Mouse (Mus musculus) MEL (cell line): ENCODE data around the gene Crocc. TPM values are rescaled to one million over a fixed set of nuclear protein-coding genes. Genes with fewer than 3 reads are reported as not detected.

Experiments
- DNase-seq: peaks from one replicate; pipeline ENCODE4 v3.0.0; 2011; ENCODE audit warnings: low read depth, low spot score
- H3K27ac ChIP-seq: 2 replicates; pipeline ENCODE4 v1.5.1; 2012; ENCODE audit warnings: low read depth, mild to moderate bottlenecking, control low read depth, low read length, moderate library complexity; ENCODE audit not compliant: control insufficient read depth
- H3K27me3 ChIP-seq, 2 experiments: fragments of 150-350 bp in 1 of 2; sonication (generic) in 1 of 2; 2 replicates each; pipeline ENCODE4 v1.6.1; 2012; ENCODE audit warnings: low read length in 2 of 2, mild to moderate bottlenecking in 2 of 2, improper control_type of control experiment in 1 of 2, moderate library complexity in 1 of 2; ENCODE audit not compliant: insufficient read depth in 2 of 2, control insufficient read depth in 1 of 2
- H3K36me3 ChIP-seq, 2 experiments: 2 replicates each; pipeline ENCODE4 v1.6.1; 2012 to 2014; ENCODE audit warnings: low read length in 2 of 2, improper control_type of control experiment in 1 of 2, inconsistent platforms in 1 of 2, mild to moderate bottlenecking in 1 of 2; ENCODE audit not compliant: insufficient read depth in 2 of 2, control insufficient read depth in 1 of 2
- H3K4me1 ChIP-seq, 2 experiments: fragments of 150-350 bp in 1 of 2; sonication (generic) in 1 of 2; 2 replicates each; pipeline ENCODE4 v1.6.1; 2012; ENCODE audit warnings: low read length in 2 of 2, improper control_type of control experiment in 1 of 2, mild to moderate bottlenecking in 1 of 2; ENCODE audit not compliant: insufficient read depth in 2 of 2, control insufficient read depth in 1 of 2
- H3K4me3 ChIP-seq, 2 experiments: fragments of 150-350 bp in 1 of 2; sonication (generic) in 1 of 2; 2 replicates each; pipeline ENCODE4 v1.5.1; 2012; ENCODE audit warnings: low read depth in 2 of 2, low read length in 2 of 2, mild to moderate bottlenecking in 2 of 2, moderate library complexity in 2 of 2, control low read depth in 1 of 2, improper control_type of control experiment in 1 of 2; ENCODE audit not compliant: control insufficient read depth in 1 of 2, insufficient read depth in 1 of 2
- H3K79me2 ChIP-seq: 2 replicates; pipeline ENCODE4 v1.6.1; 2012; ENCODE audit warnings: mild to moderate bottlenecking, low read length, moderate library complexity; ENCODE audit not compliant: control insufficient read depth, poor library complexity, insufficient read depth
- H3K9ac ChIP-seq: 2 replicates; pipeline ENCODE4 v1.6.1; 2012; ENCODE audit warnings: low read depth, mild to moderate bottlenecking, control low read depth, low read length, moderate library complexity; ENCODE audit not compliant: control insufficient read depth, poor library complexity, severe bottlenecking
- H3K9me3 ChIP-seq: fragments of 150-350 bp; sonication (generic); replicated peaks from 2 replicates; pipeline ENCODE4 v1.6.1; 2012; ENCODE audit warnings: mild to moderate bottlenecking, low read length, improper control_type of control experiment, moderate library complexity; ENCODE audit not compliant: insufficient read depth
- BHLHE40 ChIP-seq: IDR thresholded peaks from 2 replicates; pipeline ENCODE4 v1.6.1; 2012; ENCODE audit warnings: low read depth, mild to moderate bottlenecking, inconsistent platforms, low read length, improper control_type of control experiment, borderline replicate concordance
- CHD1 ChIP-seq: IDR thresholded peaks from 2 replicates; pipeline ENCODE4 v1.6.1; 2012; ENCODE audit warnings: low read depth, mild to moderate bottlenecking, inconsistent platforms, low read length, improper control_type of control experiment
- CHD2 ChIP-seq: IDR thresholded peaks from 2 replicates; pipeline ENCODE4 v1.6.1; 2011; ENCODE audit warnings: low read length, improper control_type of control experiment
- CTCF ChIP-seq, 3 experiments: IDR thresholded peaks in 2 of 3; conservative IDR thresholded peaks in 1 of 3; 2 replicates each; pipeline ENCODE4 v1.5.1; 2011 to 2012; ENCODE audit warnings: low read length in 3 of 3, low read depth in 2 of 3, mild to moderate bottlenecking in 2 of 3, improper control_type of control experiment in 1 of 3, inconsistent platforms in 1 of 3, mixed read lengths in 1 of 3, moderate library complexity in 1 of 3; ENCODE audit not compliant: control insufficient read depth in 1 of 3, insufficient read depth in 1 of 3, poor library complexity in 1 of 3, severe bottlenecking in 1 of 3
- E2F4 ChIP-seq: IDR thresholded peaks from 2 replicates; pipeline ENCODE4 v1.6.1; 2011; ENCODE audit warnings: low read depth, low read length, improper control_type of control experiment, borderline replicate concordance
- ELF1 ChIP-seq: IDR thresholded peaks from 2 replicates; pipeline ENCODE4 v1.6.1; 2014; ENCODE audit warnings: low read depth, mild to moderate bottlenecking, inconsistent platforms, low read length, improper control_type of control experiment, moderate library complexity
- GATA1 ChIP-seq: IDR thresholded peaks from 2 replicates; pipeline ENCODE4 v1.6.1; 2011; ENCODE audit warnings: low read depth, low read length, improper control_type of control experiment
- HCFC1 ChIP-seq: IDR thresholded peaks from 2 replicates; pipeline ENCODE4 v1.6.1; 2012; ENCODE audit warnings: low read depth, mild to moderate bottlenecking, inconsistent platforms, low read length, improper control_type of control experiment, moderate library complexity
- JUND ChIP-seq: IDR thresholded peaks from 2 replicates; pipeline ENCODE4 v1.6.1; 2011; ENCODE audit warnings: low read depth, mild to moderate bottlenecking, improper control_type of control experiment, low read length
- MAFK ChIP-seq: IDR thresholded peaks from 2 replicates; pipeline ENCODE4 v1.6.1; 2011; ENCODE audit warnings: low read depth, mild to moderate bottlenecking, low read length, improper control_type of control experiment, borderline replicate concordance
- MAX ChIP-seq: IDR thresholded peaks from 2 replicates; pipeline ENCODE4 v1.6.1; 2011; ENCODE audit warnings: low read length, improper control_type of control experiment
- MAZ ChIP-seq: IDR thresholded peaks from 2 replicates; pipeline ENCODE4 v1.6.1; 2012; ENCODE audit warnings: low read depth, mild to moderate bottlenecking, inconsistent platforms, low read length, improper control_type of control experiment
- MEF2A ChIP-seq: IDR thresholded peaks from 2 replicates; pipeline ENCODE4 v1.6.1; 2014; ENCODE audit warnings: low read depth, mild to moderate bottlenecking, inconsistent platforms, low read length, improper control_type of control experiment; ENCODE audit not compliant: poor library complexity, insufficient replicate concordance, severe bottlenecking; ENCODE audit errors: extremely low read depth
- MXI1 ChIP-seq: IDR thresholded peaks from 2 replicates; pipeline ENCODE4 v1.6.1; 2011; ENCODE audit warnings: mild to moderate bottlenecking, low read depth, low read length, improper control_type of control experiment
- MYB ChIP-seq: IDR thresholded peaks from 2 replicates; pipeline ENCODE4 v1.6.1; 2011; ENCODE audit warnings: mild to moderate bottlenecking, low read depth, low read length, improper control_type of control experiment
- NELFE ChIP-seq: IDR thresholded peaks from 2 replicates; pipeline ENCODE4 v1.6.1; 2011; ENCODE audit warnings: low read depth, low read length, improper control_type of control experiment
- NRF1 ChIP-seq: IDR thresholded peaks from 2 replicates; pipeline ENCODE4 v1.6.1; 2014; ENCODE audit warnings: low read depth, mild to moderate bottlenecking, inconsistent platforms, low read length, improper control_type of control experiment, moderate library complexity; ENCODE audit not compliant: poor library complexity, insufficient read depth, severe bottlenecking
- POLR2AphosphoS5 ChIP-seq: IDR thresholded peaks from 2 replicates; pipeline ENCODE4 v1.6.1; 2012; ENCODE audit warnings: low read depth, borderline replicate concordance, mild to moderate bottlenecking, inconsistent platforms, low read length, moderate library complexity, mixed read lengths
- RAD21 ChIP-seq: IDR thresholded peaks from 2 replicates; pipeline ENCODE4 v1.6.1; 2011; ENCODE audit warnings: mild to moderate bottlenecking, low read depth, low read length, improper control_type of control experiment
- SIN3A ChIP-seq: IDR thresholded peaks from 2 replicates; pipeline ENCODE4 v1.6.1; 2012; ENCODE audit warnings: low read length, improper control_type of control experiment, inconsistent platforms
- SMC3 ChIP-seq: IDR thresholded peaks from 2 replicates; pipeline ENCODE4 v1.6.1; 2011; ENCODE audit warnings: low read depth, low read length, improper control_type of control experiment
- UBTF ChIP-seq: IDR thresholded peaks from 2 replicates; pipeline ENCODE4 v1.6.1; 2012; ENCODE audit warnings: low read depth, mild to moderate bottlenecking, inconsistent platforms, low read length, improper control_type of control experiment, moderate library complexity, borderline replicate concordance; ENCODE audit not compliant: insufficient read depth
- USF1 ChIP-seq: IDR thresholded peaks from 2 replicates; pipeline ENCODE4 v1.6.1; 2014; ENCODE audit warnings: low read depth, mild to moderate bottlenecking, inconsistent platforms, low read length, improper control_type of control experiment, moderate library complexity
- USF2 ChIP-seq, 2 experiments: IDR thresholded peaks; 2 replicates each; pipeline ENCODE4 v1.6.1; 2011 to 2012; ENCODE audit warnings: improper control_type of control experiment in 2 of 2, low read length in 2 of 2, borderline replicate concordance in 1 of 2, inconsistent platforms in 1 of 2, low read depth in 1 of 2, mild to moderate bottlenecking in 1 of 2; ENCODE audit not compliant: insufficient read depth in 1 of 2
- ZC3H11A ChIP-seq: IDR thresholded peaks from 2 replicates; pipeline ENCODE4 v1.6.1; 2012; ENCODE audit warnings: low read depth, mild to moderate bottlenecking, inconsistent platforms, low read length, improper control_type of control experiment
- ZKSCAN1 ChIP-seq: IDR thresholded peaks from 2 replicates; pipeline ENCODE4 v1.6.1; 2012; ENCODE audit warnings: low read depth, mild to moderate bottlenecking, inconsistent platforms, low read length, improper control_type of control experiment, moderate library complexity
- ZMIZ1 ChIP-seq: IDR thresholded peaks from 2 replicates; pipeline ENCODE4 v1.6.1; 2012; ENCODE audit warnings: low read depth, mild to moderate bottlenecking, inconsistent platforms, low read length, improper control_type of control experiment, moderate library complexity
- polyA plus RNA-seq, 2 experiments: library from polyadenylated mRNA; stranded (reverse) in 1 of 2; unstranded in 1 of 2; fragments of >175 nt in 1 of 2; fragments of >200 nt in 1 of 2; gene quantifications; 2 replicates each; pipeline versions ENCODE4 v1.2.1 to v1.2.4; 2012; ENCODE audit warnings: low replicate concordance in 2 of 2, low read depth in 1 of 2; ENCODE audit not compliant: insufficient read length in 2 of 2, insufficient read depth in 1 of 2, missing spikeins in 1 of 2
- total RNA-seq: library from RNA; depleted of rRNA; stranded (reverse); fragments of 300-350 nt; gene quantifications from 2 replicates; pipeline ENCODE4 v1.2.3, GENCODE M21; 2012

Crocc gene
- total and polyA plus RNA-seq, 3 experiments: 0.77 to 3.6 TPM; not detected in 1

DNA sequence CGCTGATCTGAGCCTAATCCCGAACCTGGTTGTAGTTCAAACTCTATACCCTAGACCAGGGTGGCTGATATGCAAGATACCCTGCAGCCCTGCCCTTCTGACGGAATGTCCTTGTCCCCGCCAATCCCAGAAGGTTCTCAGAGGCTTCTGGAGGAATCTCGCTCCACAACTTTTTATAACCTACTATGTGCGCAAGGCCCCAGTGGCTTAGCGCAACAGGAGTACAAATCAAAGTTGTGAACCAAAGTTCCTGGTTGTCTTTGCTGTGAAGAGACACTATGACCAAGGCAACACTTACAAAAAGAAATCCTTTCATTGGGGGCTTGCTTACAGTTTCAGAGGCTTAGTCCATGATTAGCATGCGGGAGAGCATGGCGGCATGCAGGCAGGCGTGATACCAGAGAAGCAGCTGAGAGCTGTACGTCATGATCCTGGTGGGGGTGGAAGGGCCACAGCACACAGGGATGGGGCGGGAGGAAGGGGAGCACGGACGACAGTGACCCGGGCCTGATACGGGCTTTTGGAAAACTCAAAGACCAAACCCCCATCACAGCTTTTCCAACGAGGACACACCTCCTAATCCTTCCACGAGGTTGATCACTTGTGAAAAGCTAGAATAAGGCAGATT lies 18.3 kb upstream of the Crocc start:
- DNase-seq: no peak
- peak overlapping the region; percentile 21 to 28; a peak in 2 of 4 replicates for H3K4me3 ChIP-seq
- no peak overlapping the region for H3K27ac ChIP-seq
- no peaks in the 10 kb centered on the region for H3K9me3 ChIP-seq
- H3K79me2 ChIP-seq: peaks cover 28% of the 10 kb centered on the region
- peaks cover 0 to 24% of the 10 kb centered on the region in 2 experiments; a peak in 2 of 4 replicates for H3K36me3 ChIP-seq
- H3K9ac ChIP-seq: no peak overlapping the region
- peaks cover 10 to 25% of the 10 kb centered on the region in 2 experiments for H3K4me1 ChIP-seq
- TF ChIP-seq ZKSCAN1: peak; percentile 76; the same call in 1 of the 2 replicates
- TF ChIP-seq MAFK: no peak
- no peaks in the 10 kb centered on the region for H3K27me3 ChIP-seq

DNA sequence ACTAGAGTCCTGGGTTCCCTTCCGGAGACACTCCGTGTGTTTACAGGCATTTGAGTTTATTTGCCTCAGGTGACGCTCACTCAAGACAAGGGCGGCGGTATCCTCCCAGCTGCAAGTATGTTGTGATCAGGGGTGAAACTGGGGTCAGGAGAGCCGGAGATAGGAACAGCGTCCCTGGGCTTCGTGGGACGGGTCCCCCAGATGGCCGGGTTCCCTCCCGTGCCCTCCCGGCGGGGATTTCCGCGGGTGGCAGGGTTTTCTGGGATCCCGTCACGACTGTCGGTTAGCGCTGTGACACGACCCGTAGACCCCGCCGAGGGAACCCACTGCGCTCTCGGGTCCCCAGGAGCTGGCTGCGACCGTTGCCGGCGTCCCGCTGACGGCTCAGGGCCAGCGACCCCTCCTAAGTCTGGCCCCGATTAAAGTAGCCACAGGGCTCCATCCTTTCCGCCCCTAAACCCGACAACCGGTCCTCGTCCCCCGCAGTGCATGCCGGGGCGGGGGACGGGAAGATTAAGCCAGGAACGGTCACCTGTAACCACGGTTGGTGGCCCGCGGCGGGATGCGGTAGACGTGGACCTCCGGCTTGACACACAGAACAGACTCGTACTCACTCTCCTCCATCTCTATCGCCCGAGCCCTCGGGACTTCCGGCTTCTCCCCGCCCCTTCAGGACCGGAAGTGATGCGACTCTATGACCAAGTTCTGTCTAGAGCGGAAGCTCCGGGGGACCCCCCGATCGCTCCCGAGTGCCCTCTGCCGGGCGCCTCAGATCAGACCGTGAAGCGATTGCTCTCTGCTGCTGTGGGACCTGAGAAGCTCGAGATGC lies 17.5 kb upstream of the Crocc start, which contains the start of gene Necap2:
Gene Necap2, minus strand, starts transcription at position 677 of the 829 bp plus-strand sequence.
- H3K27ac ChIP-seq: peak within 1 kb of the TSS; percentile 93
- peak within 1 kb of the TSS; percentile 92 to 98 for H3K4me3 ChIP-seq
- peaks cover 32% of the 10 kb centered on the region for H3K79me2 ChIP-seq
- peak within 1 kb of the TSS; percentile 84 for H3K9ac ChIP-seq
- H3K36me3 ChIP-seq: peaks cover 2 to 29% of the 10 kb centered on the region in 2 experiments; a peak in 3 of 4 replicates
- peak; percentile 96 for DNase-seq
- H3K4me1 ChIP-seq: peaks cover 10 to 31% of the 10 kb centered on the region in 2 experiments
- no peaks in the 10 kb centered on the region for H3K27me3 ChIP-seq
- no peaks in the 10 kb centered on the region for H3K9me3 ChIP-seq
- TF ChIP-seq ELF1 (peak; percentile 99), GATA1 (peak; percentile 11; the same call in 1 of the 2 replicates), SIN3A (peak; percentile 93), CHD2 (no peak), ZC3H11A (no peak), CHD1 (peak; percentile 31; the same call in 1 of the 2 replicates), JUND (no peak), RAD21 (no peak), USF2 (IDR thresholded peaks at IDR 0.05; ENCODE audit: borderline replicate concordance in 1 of 2, insufficient read depth in 1 of 2, low read depth in 1 of 2, low read length in 2 of 2) (no peak), MAFK (no peak), MAZ (peak; percentile 97), POLR2AphosphoS5 (no peak), MEF2A (0 out of 2 replicates have a peak, but pooled peaks have one; percentile 25), MAX (no peak), UBTF (no peak), ZMIZ1 (peak; percentile 86), ZKSCAN1 (no peak), CTCF (IDR thresholded peaks at IDR 0.05 in 2 of 3, conservative IDR thresholded peaks at IDR 0.05 in 1 of 3; ENCODE audit: control insufficient read depth in 1 of 3, insufficient read depth in 1 of 3, low read depth in 2 of 3, low read length in 3 of 3, poor library complexity in 1 of 3, severe bottlenecking in 1 of 3) (peak; percentile 64 to 87 (median 80)), NELFE (peak; percentile 94), NRF1 (peak; percentile 34; the same call in 1 of the 2 replicates), HCFC1 (peak; percentile 94), BHLHE40 (no peak), MYB (no peak), USF1 (0 out of 2 replicates have a peak, but pooled peaks have one; percentile 28), MXI1 (peak; percentile 87), E2F4 (no peak), SMC3 (peak; percentile 18; the same call in 1 of the 2 replicates)
